Comparison of ENCODE assay signal across 8 mouse cellular contexts in the genomic region with DNA sequence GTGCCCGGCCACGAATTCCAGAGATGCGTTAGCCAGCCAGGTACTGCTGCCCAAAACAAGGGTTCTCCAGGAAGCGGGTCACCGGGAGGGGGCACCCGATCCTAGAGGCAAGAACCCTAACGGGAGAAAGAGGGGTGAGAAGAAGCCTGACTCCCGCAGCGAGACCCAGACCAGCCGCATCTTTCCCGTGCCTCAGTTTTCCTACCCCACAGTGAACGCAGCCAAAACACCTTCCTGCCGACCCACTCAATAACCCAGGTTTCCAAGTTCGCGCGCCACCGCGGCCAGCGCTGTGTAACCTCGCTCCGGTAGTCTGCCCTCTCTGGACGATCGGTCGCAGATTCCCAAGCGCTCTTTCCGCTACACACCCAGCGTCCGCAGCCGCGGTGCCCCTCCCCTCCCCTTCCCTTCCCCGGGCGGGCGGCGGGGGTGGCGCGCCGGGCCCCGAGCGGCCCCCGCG. TPM values are rescaled to one million over a fixed set of nuclear protein-coding genes. Genes with fewer than 3 reads are reported as not detected.
DNase-seq lines count a peak whose midpoint lies in the region; ATAC-seq and TF ChIP-seq lines count a peak whose summit lies in the region.

No protein-coding gene starts in this region.

- TF ChIP-seq CTCF in E14TG2a.4 (conservative IDR thresholded peaks at IDR 0.05; ENCODE audit: low read length): peak; percentile 16
- peak; percentile 27; the same call in 1 of the 2 replicates for TF ChIP-seq CTCF in bone marrow macrophage, adult 2 months (IDR thresholded peaks at IDR 0.05; ENCODE audit: low read depth, low read length)
- peak; percentile 55 for TF ChIP-seq CTCF in lung, embryonic 14.5 days (IDR thresholded peaks at IDR 0.05; ENCODE audit: low read depth)

- peaks cover 70% of the 10 kb centered on the region for H3K27me3 ChIP-seq in E14TG2a.4 (ENCODE audit: insufficient read depth, low read length)
- peaks cover 75% of the 10 kb centered on the region for H3K27me3 ChIP-seq in forebrain, embryonic 10.5 days (ENCODE audit: poor library complexity, severe bottlenecking)
- peaks cover 74% of the 10 kb centered on the region for H3K27me3 ChIP-seq in heart, embryonic 16.5 days (ENCODE audit: control insufficient read depth, insufficient read depth, low read length)
- peaks cover 58% of the 10 kb centered on the region for H3K27me3 ChIP-seq in lung, embryonic 14.5 days (ENCODE audit: insufficient read depth, low read length)

- peak; percentile 62 for DNase-seq in forebrain, embryonic 10.5 days (ENCODE audit: extremely low spot score, low spot score)
- peak; percentile 57 to 83 for DNase-seq in layer of hippocampus, adult 18-20 months (ENCODE audit: low spot score in 2 of 2)
- peak; percentile 67 for DNase-seq in lung, embryonic 14.5 days
- DNase-seq in right cerebral cortex, adult 18-20 months: peak; percentile 83
- no peak for DNase-seq in yolk sac, embryonic 10.5 days (ENCODE audit: low spot score)

- H3K4me3 ChIP-seq in E14TG2a.4 (replicated peaks; ENCODE audit: low read length): peak overlapping the region; percentile 94
- peak overlapping the region; percentile 14; the same call in 1 of the 2 replicates for H3K4me3 ChIP-seq in bone marrow macrophage, adult 2 months (ENCODE audit: insufficient read depth, low read length)
- peak overlapping the region; percentile 78 for H3K4me3 ChIP-seq in forebrain, embryonic 10.5 days
- H3K4me3 ChIP-seq in heart, embryonic 16.5 days (ENCODE audit: low read length): peak overlapping the region; percentile 67
- H3K4me3 ChIP-seq in lung, embryonic 14.5 days (ENCODE audit: low read depth, low read length): peak overlapping the region; percentile 64

- no peaks in the 10 kb centered on the region for H3K9me3 ChIP-seq in E14TG2a.4 (ENCODE audit: low read length)
- H3K9me3 ChIP-seq in forebrain, embryonic 10.5 days: no peaks in the 10 kb centered on the region
- H3K9me3 ChIP-seq in heart, embryonic 16.5 days (replicated peaks; ENCODE audit: control insufficient read depth, low read length): no peaks in the 10 kb centered on the region
- no peaks in the 10 kb centered on the region for H3K9me3 ChIP-seq in lung, embryonic 14.5 days (ENCODE audit: low read depth, low read length)

- peaks cover 51% of the 10 kb centered on the region for H3K4me1 ChIP-seq in E14TG2a.4 (replicated peaks; ENCODE audit: low read depth, low read length)
- H3K4me1 ChIP-seq in bone marrow macrophage, adult 2 months (ENCODE audit: control insufficient read depth, insufficient read depth, low read length): no peaks in the 10 kb centered on the region
- H3K4me1 ChIP-seq in forebrain, embryonic 10.5 days: peaks cover 37% of the 10 kb centered on the region
- H3K4me1 ChIP-seq in heart, embryonic 16.5 days (ENCODE audit: control insufficient read depth, insufficient read depth, low read length): peaks cover 10% of the 10 kb centered on the region; the same call in 1 of the 2 replicates
- no peaks in the 10 kb centered on the region; the same call in 1 of the 2 replicates for H3K4me1 ChIP-seq in lung, embryonic 14.5 days (ENCODE audit: insufficient read depth)

- 0 out of 2 replicates have a peak, but pooled peaks have one; percentile 28 for ATAC-seq in heart, embryonic 16.5 days (replicated peaks; ENCODE audit: extremely low read depth, insufficient read depth, low FRiP score)
- peak; percentile 26; the same call in 1 of the 2 replicates for ATAC-seq in lung, embryonic 14.5 days (ENCODE audit: insufficient read depth)

- H3K36me3 ChIP-seq in E14TG2a.4 (ENCODE audit: insufficient read depth, low read length): no peaks in the 10 kb centered on the region
- no peaks in the 10 kb centered on the region for H3K36me3 ChIP-seq in forebrain, embryonic 10.5 days (replicated peaks)
- H3K36me3 ChIP-seq in heart, embryonic 16.5 days (ENCODE audit: control insufficient read depth, insufficient read depth): no peaks in the 10 kb centered on the region
- no peaks in the 10 kb centered on the region for H3K36me3 ChIP-seq in lung, embryonic 14.5 days (ENCODE audit: insufficient read depth)

- TF ChIP-seq POLR2A in bone marrow macrophage, adult 2 months (IDR thresholded peaks at IDR 0.05; ENCODE audit: borderline replicate concordance, low read depth, low read length): no peak

- WGBS in forebrain, embryonic 10.5 days: 1% methylated on average over 41 of the region's 41 CpGs
- 0% methylated on average over 35 of the region's 41 CpGs for WGBS in heart, embryonic 16.5 days
- under 1% methylated on average over 41 of the region's 41 CpGs for WGBS in lung, embryonic 14.5 days

- peak overlapping the region; percentile 97 for H3K4me2 ChIP-seq in heart, embryonic 16.5 days (ENCODE audit: low read depth, low read length)
- peak overlapping the region; percentile 97 for H3K4me2 ChIP-seq in lung, embryonic 14.5 days

- H3K27ac ChIP-seq in bone marrow macrophage, adult 2 months (ENCODE audit: insufficient read depth, low read depth, low read length): no peak overlapping the region
- peak overlapping the region; percentile 82 for H3K27ac ChIP-seq in forebrain, embryonic 10.5 days
- no peak overlapping the region for H3K27ac ChIP-seq in heart, embryonic 16.5 days (ENCODE audit: low read length)
- no peak overlapping the region for H3K27ac ChIP-seq in lung, embryonic 14.5 days (ENCODE audit: low read depth)

- peak overlapping the region; percentile 70 for H3K9ac ChIP-seq in heart, embryonic 16.5 days (ENCODE audit: low read length)
- peak overlapping the region; percentile 54 for H3K9ac ChIP-seq in lung, embryonic 14.5 days

RNA-seq across cellular contexts. Expression of gene Dlgap4, which starts 0.4 kb away (rescaled TPM):
- polyA plus RNA-seq in bone marrow macrophage, adult 2 months (2012; ENCODE audit: insufficient read depth, insufficient read length, missing spikeins): 66.7 and 72.1 TPM in 2 replicates
- polyA plus RNA-seq in forebrain, embryonic 10.5 days (2016; fragmentation: Nextera tagmentation; extraction: Ambion mirVana): 117 and 126 TPM in 2 replicates
- 49.9 and 57.8 TPM in 2 replicates for polyA plus RNA-seq in heart, embryonic 16.5 days (2015; fragmentation: Nextera tagmentation; extraction: Ambion mirVana)
- total RNA-seq in layer of hippocampus, adult 18-20 months (2021): 100 to 1,000 TPM; 199 to 207 TPM
- polyA plus RNA-seq in lung, embryonic 14.5 days (2014; fragmentation: Nextera tagmentation; extraction: Ambion mirVana): 73.7 and 78.7 TPM in 2 replicates

Comparison
In these comparisons a context has a peak if more than half of its experiments do, and no peak if none do; other contexts are left out.
1. H3K4me3 ChIP-seq: peak in every context shown above with its lines; median percentile 94 in E14TG2a.4; 78 in forebrain, embryonic 10.5 days; 67 in heart, embryonic 16.5 days; 64 in lung, embryonic 14.5 days; 14 in bone marrow macrophage, adult 2 months.